In genomic region chr10:50822363-50822762, GRCm38 (mm10) we compare ENCODE assay signal across 34 mouse cellular contexts.
"Had no signal": no experiment of that assay in that cellular context is flagged by ENCODE, and none has a peak within 500 bp of the region (broad histone marks: within the 10 kb centered on the region; RNA-seq: fewer than 3 reads in every experiment).

No protein-coding gene starts in this region.

- H3K36me3 ChIP-seq: hindbrain, embryonic 10.5 days; hindbrain, embryonic 12.5 days; intestine, embryonic 15.5 days had no signal

- H3K27ac ChIP-seq: heart, embryonic 13.5 days; heart, embryonic 15.5 days; hindbrain, embryonic 10.5 days; hindbrain, embryonic 12.5 days; hindbrain, embryonic 13.5 days; hindbrain, embryonic 14.5 days; hindbrain, embryonic 15.5 days; hindbrain, postnatal 0 days; intestine, embryonic 15.5 days; kidney, embryonic 15.5 days; kidney, postnatal 0 days; layer of hippocampus, adult 2 months; left cerebral cortex, adult 2 months had no signal

- DNase-seq: heart, postnatal 10 days; heart, postnatal 14 days; heart, postnatal 36 days; heart, postnatal 4 days; kidney, adult 11 months; kidney, adult 18-20 months; kidney, adult 2 months; kidney, adult 8-10 months; kidney, adult 9 months; kidney, postnatal 10 days; kidney, postnatal 14 days; kidney, postnatal 25 days; kidney, postnatal 36 days; kidney, postnatal 4 days; layer of hippocampus, adult 9-11 months; layer of hippocampus, postnatal 36 days had no signal

- H3K4me1 ChIP-seq: heart, embryonic 12.5 days; heart, embryonic 13.5 days; heart, embryonic 15.5 days; hindbrain, embryonic 10.5 days; hindbrain, embryonic 12.5 days; hindbrain, embryonic 13.5 days; hindbrain, embryonic 15.5 days; intestine, embryonic 15.5 days; kidney, embryonic 15.5 days had no signal

- H3K4me2 ChIP-seq: heart, embryonic 12.5 days; heart, embryonic 13.5 days; heart, embryonic 15.5 days; hindbrain, embryonic 12.5 days; hindbrain, embryonic 13.5 days; hindbrain, embryonic 14.5 days; hindbrain, embryonic 15.5 days; intestine, embryonic 15.5 days; kidney, embryonic 15.5 days had no signal

- H3K9me3 ChIP-seq: heart, embryonic 12.5 days; heart, embryonic 13.5 days; heart, embryonic 15.5 days; hindbrain, embryonic 10.5 days; hindbrain, embryonic 12.5 days; hindbrain, embryonic 13.5 days; hindbrain, embryonic 15.5 days; intestine, embryonic 15.5 days; kidney, embryonic 15.5 days had no signal

- ATAC-seq: hindbrain, embryonic 16.5 days; hindbrain, postnatal 0 days; inflammation-experienced regulatory T-cells, adult 6 months; intestine, embryonic 15.5 days; intestine, embryonic 16.5 days; intestine, postnatal 0 days had no signal

- H3K9ac ChIP-seq: heart, embryonic 12.5 days; heart, embryonic 13.5 days; heart, embryonic 15.5 days; hindbrain, embryonic 12.5 days; hindbrain, embryonic 13.5 days; hindbrain, embryonic 14.5 days; hindbrain, embryonic 15.5 days; intestine, embryonic 15.5 days; kidney, embryonic 15.5 days had no signal

- H3K27me3 ChIP-seq: heart, embryonic 12.5 days; heart, embryonic 13.5 days; heart, embryonic 15.5 days; hindbrain, embryonic 12.5 days; hindbrain, embryonic 13.5 days; hindbrain, embryonic 15.5 days; intestine, embryonic 15.5 days; kidney, embryonic 15.5 days had no signal

- H3K4me3 ChIP-seq: heart, embryonic 12.5 days; heart, embryonic 13.5 days; heart, embryonic 15.5 days; hindbrain, embryonic 10.5 days; hindbrain, embryonic 12.5 days; hindbrain, embryonic 13.5 days; hindbrain, embryonic 15.5 days; intestine, embryonic 15.5 days; kidney, embryonic 15.5 days; layer of hippocampus, adult 2 months; left cerebral cortex, adult 2 months had no signal
